Mouse (Mus musculus) brown adipose tissue, adult 24 weeks (tissue): ENCODE measurements around the gene Dhdds. TPM values are rescaled to one million over a fixed set of nuclear protein-coding genes. Genes with fewer than 3 reads are reported as not detected.
"Not testable (repeated sequence)": the region's sequence is repeated elsewhere in the genome, so short reads cannot be mapped to it uniquely, and the experiment has no call there.

Experiments used
- H3K27ac ChIP-seq: fragments of 200-500 bp; replicated peaks from 2 replicates; pipeline ENCODE4 v1.5.1; 2012; ENCODE audit warnings: low read depth, mild to moderate bottlenecking, low read length
- H3K4me1 ChIP-seq: fragments of 200-500 bp; 2 replicates; pipeline ENCODE4 v1.6.1; 2012; ENCODE audit warnings: low read length, mixed read lengths; ENCODE audit not compliant: control insufficient read depth, insufficient read depth, insufficient read length
- H3K4me3 ChIP-seq: fragments of 200-500 bp; 2 replicates; pipeline ENCODE4 v1.5.1; 2012; ENCODE audit warnings: low read depth, mild to moderate bottlenecking, low read length, moderate library complexity; ENCODE audit not compliant: insufficient read depth
- polyA plus RNA-seq: library from polyadenylated mRNA; stranded (reverse); fragments of >200 nt; gene quantifications from 2 replicates; pipeline ENCODE4 v1.2.4, GENCODE M21; 2012; ENCODE audit not compliant: missing spikeins, insufficient read depth, insufficient read length

Dhdds gene
- polyA plus RNA-seq, 1 experiment: 17.2 TPM

- Histone ChIP-seq H3K4me1 (no peaks in the 10 kb centered on the region), H3K27ac (no peak overlapping the region), H3K4me3 (no peak overlapping the region)
These were observed 12.3 kb upstream of the Dhdds start for GRCm38 (mm10) chr4:134012858-134013528.

- Histone ChIP-seq H3K27ac (no peak overlapping the region), H3K4me1 (no peaks in the 10 kb centered on the region), H3K4me3 (no peak overlapping the region)
These were observed 11.0 kb upstream of the Dhdds start for GRCm38 (mm10) chr4:134011450-134012414.

- Histone ChIP-seq H3K4me1 (no peaks in the 10 kb centered on the region), H3K27ac (no peak overlapping the region), H3K4me3 (no peak overlapping the region)
These were observed 9.0 kb upstream of the Dhdds start for GRCm38 (mm10) chr4:134009709-134010108.

- Histone ChIP-seq H3K4me1 (no peaks in the 10 kb centered on the region), H3K4me3 (no peak overlapping the region), H3K27ac (no peak overlapping the region)
These were observed 6.1 kb upstream of the Dhdds start for GRCm38 (mm10) chr4:134006845-134007244.

- Histone ChIP-seq H3K4me3 (no peak overlapping the region), H3K4me1 (no peaks in the 10 kb centered on the region), H3K27ac (no peak overlapping the region)
These were observed 5.1 kb upstream of the Dhdds start for GRCm38 (mm10) chr4:134005581-134006358.

- Histone ChIP-seq H3K27ac (no peak overlapping the region), H3K4me3 (no peak overlapping the region), H3K4me1 (no peaks in the 10 kb centered on the region)
These were observed 2.2 kb upstream of the Dhdds start for GRCm38 (mm10) chr4:134002903-134003302.

- Histone ChIP-seq H3K4me1 (no peaks in the 10 kb centered on the region), H3K4me3 (no peak overlapping the region), H3K27ac (no peak overlapping the region)
These were observed 1.5 kb upstream of the Dhdds start for GRCm38 (mm10) chr4:134002246-134002645.

GRCm38 (mm10) chr4:134001710-134002109 lies 992 bp upstream of the Dhdds start:
- Histone ChIP-seq H3K27ac (no peak overlapping the region), H3K4me3 (no peak overlapping the region), H3K4me1 (no peaks in the 10 kb centered on the region)

- Histone ChIP-seq H3K4me3 (no peak overlapping the region), H3K4me1 (no peaks in the 10 kb centered on the region), H3K27ac (no peak overlapping the region)
These were observed 6.0 kb downstream of the Dhdds start for GRCm38 (mm10) chr4:133994697-133995096.

GRCm38 (mm10) chr4:133991087-133991660 lies 9.5 kb downstream of the Dhdds start:
- H3K4me1 ChIP-seq: no peaks in the 10 kb centered on the region
- no peak overlapping the region for H3K4me3 ChIP-seq
- H3K27ac ChIP-seq: no peak overlapping the region

- H3K4me1 ChIP-seq: no peaks in the 10 kb centered on the region
- no peak overlapping the region for H3K27ac ChIP-seq
- H3K4me3 ChIP-seq: no peak overlapping the region
These were observed 10.7 kb downstream of the Dhdds start for GRCm38 (mm10) chr4:133990035-133990434.

GRCm38 (mm10) chr4:133988289-133988688 lies 12.4 kb downstream of the Dhdds start:
- H3K27ac ChIP-seq, H3K4me3 ChIP-seq, H3K4me1 ChIP-seq: not testable (repeated sequence)

- Histone ChIP-seq H3K4me3 (no peak overlapping the region), H3K27ac (no peak overlapping the region), H3K4me1 (no peaks in the 10 kb centered on the region)
These were observed 17.8 kb downstream of the Dhdds start for GRCm38 (mm10) chr4:133982936-133983335.

GRCm38 (mm10) chr4:133980496-133980895 lies 20.2 kb downstream of the Dhdds start:
- Histone ChIP-seq H3K4me3 (no peak overlapping the region), H3K4me1 (no peaks in the 10 kb centered on the region), H3K27ac (no peak overlapping the region)
